16 mouse cellular contexts compared by ENCODE assay signal in the genomic region with DNA sequence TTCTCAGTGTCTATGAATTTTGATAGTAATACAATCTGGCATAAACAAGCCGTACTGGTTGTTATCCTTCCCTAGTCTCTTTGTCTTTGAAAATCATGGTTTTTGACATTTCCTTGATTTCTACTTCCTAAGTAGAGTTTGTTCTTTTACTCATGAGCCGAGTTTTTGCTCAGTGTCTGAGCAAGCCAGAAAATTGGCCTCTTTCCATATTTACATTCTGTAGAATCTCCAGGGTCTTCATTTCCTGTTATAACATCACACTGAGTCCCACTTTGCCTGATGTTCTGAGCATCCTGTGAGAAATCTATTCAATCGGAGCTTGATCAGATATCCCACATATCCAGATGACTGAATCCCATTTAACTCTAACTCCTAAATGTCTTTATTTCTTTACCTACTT.
"Had no signal": no experiment of that assay in that cellular context is flagged by ENCODE, and none has a peak within 500 bp of the region (broad histone marks: within the 10 kb centered on the region; RNA-seq: fewer than 3 reads in every experiment).

No protein-coding gene starts in this region.

- ATAC-seq: liver, postnatal 0 days; midbrain, embryonic 13.5 days had no signal

- H3K4me1 ChIP-seq: liver, embryonic 13.5 days; liver, embryonic 15.5 days; megakaryocyte, embryonic 14.5 days; stomach, embryonic 15.5 days had no signal

- H3K4me3 ChIP-seq: liver, embryonic 13.5 days; liver, embryonic 15.5 days; megakaryocyte, embryonic 14.5 days; midbrain, embryonic 13.5 days; neural tube, embryonic 12.5 days; stomach, embryonic 15.5 days had no signal

- H3K27ac ChIP-seq: liver, embryonic 13.5 days; liver, embryonic 15.5 days; macrophage; midbrain, embryonic 13.5 days; neural tube, embryonic 12.5 days; stomach, embryonic 15.5 days; stomach, postnatal 0 days had no signal

- H3K9ac ChIP-seq: liver, embryonic 13.5 days; liver, embryonic 15.5 days; liver, postnatal 0 days; midbrain, embryonic 13.5 days; neural tube, embryonic 12.5 days; stomach, embryonic 15.5 days had no signal

- DNase-seq: liver, embryonic 13.5 days; liver, postnatal 0 days; lung, adult 2 months; lung, postnatal 10 days; lung, postnatal 36 days; right cerebral cortex, postnatal 14 days; thymus, adult 2 months; thymus, postnatal 25 days; thymus, postnatal 4 days had no signal

- H3K9me3 ChIP-seq: liver, embryonic 13.5 days; liver, embryonic 15.5 days; megakaryocyte, embryonic 14.5 days; midbrain, embryonic 13.5 days; neural tube, embryonic 12.5 days; stomach, embryonic 15.5 days had no signal

- H3K27me3 ChIP-seq: liver, embryonic 13.5 days; liver, embryonic 15.5 days; megakaryocyte, embryonic 14.5 days; midbrain, embryonic 13.5 days; neural tube, embryonic 12.5 days; stomach, embryonic 15.5 days had no signal

- H3K36me3 ChIP-seq: liver, embryonic 13.5 days; liver, embryonic 15.5 days; midbrain, embryonic 13.5 days; neural tube, embryonic 12.5 days; stomach, embryonic 15.5 days had no signal

- H3K4me2 ChIP-seq: liver, embryonic 13.5 days; liver, embryonic 15.5 days; midbrain, embryonic 13.5 days; neural tube, embryonic 12.5 days; stomach, embryonic 15.5 days had no signal
